Mouse (Mus musculus) forebrain, embryonic 16.5 days (tissue): ENCODE results near the gene Traf7. TPM values are rescaled to one million over a fixed set of nuclear protein-coding genes. Genes with fewer than 3 reads are reported as not detected.
A peak's percentile ranks its signal among the peaks of the same experiment; 100 is the strongest.

Experiments
- ATAC-seq: fragments of 200-750 bp; cut with Nextera tagmentation; 2 replicates; pipeline ENCODE4 v1.8.0; 2017; ENCODE audit warnings: mild to moderate bottlenecking, moderate library complexity
- H3K27ac ChIP-seq: fragments of 300-500 bp; sonication (generic); 2 replicates; pipeline ENCODE4 v1.5.1; 2014; ENCODE audit warnings: low read length, control low read depth
- H3K27me3 ChIP-seq: fragments of 300-500 bp; sonication (generic); replicated peaks from 2 replicates; pipeline ENCODE4 v1.6.1; 2014; ENCODE audit warnings: low read length; ENCODE audit not compliant: control insufficient read depth, insufficient read depth
- H3K36me3 ChIP-seq: fragments of 300-500 bp; sonication (generic); 2 replicates; pipeline ENCODE4 v1.6.1; 2014; ENCODE audit not compliant: control insufficient read depth, insufficient read depth
- H3K4me1 ChIP-seq: fragments of 300-500 bp; sonication (generic); replicated peaks from 2 replicates; pipeline ENCODE4 v1.6.1; 2014; ENCODE audit warnings: low read length; ENCODE audit not compliant: control insufficient read depth, insufficient read depth
- H3K4me2 ChIP-seq: fragments of 300-500 bp; sonication (generic); 2 replicates; pipeline ENCODE4 v1.6.1; 2014; ENCODE audit warnings: mild to moderate bottlenecking, low read length, control low read depth
- H3K4me3 ChIP-seq: fragments of 300-500 bp; sonication (generic); replicated peaks from 2 replicates; pipeline ENCODE4 v1.5.1; 2014; ENCODE audit warnings: mild to moderate bottlenecking, low read length, control low read depth
- H3K9ac ChIP-seq: fragments of 300-500 bp; sonication (generic); replicated peaks from 2 replicates; pipeline ENCODE4 v1.6.1; 2014; ENCODE audit warnings: low read depth, low read length, control low read depth
- H3K9me3 ChIP-seq: fragments of 300-500 bp; sonication (generic); 2 replicates; pipeline ENCODE4 v1.6.1; 2016; ENCODE audit warnings: low read length; ENCODE audit not compliant: control insufficient read depth
- WGBS: fragments of 180-500 bp; shearing (Covaris S2); extraction: QIAGEN DNeasy Blood & Tissue Kit; methylation state at CpG from one replicate; pipeline ENCODE4 v1.1.7; 2014; 5-methylcytosine and 5-hydroxymethylcytosine counted together
- polyA plus RNA-seq: library from polyadenylated mRNA; unstranded; fragments of >200 nt; fragmentation: Nextera tagmentation; extraction: Ambion mirVana; gene quantifications from 2 replicates; pipeline ENCODE4 v1.2.1, GENCODE M21; 2015

Traf7 gene
- polyA plus RNA-seq, 1 experiment from 2014 or later: 121 TPM

GRCm38 (mm10) chr17:24561592-24561991 is 33.9 kb upstream of the Traf7 start:
- no peak for ATAC-seq
- no peaks in the 10 kb centered on the region for H3K9me3 ChIP-seq
- H3K4me2 ChIP-seq: no peak overlapping the region
- H3K4me1 ChIP-seq: peaks cover 14% of the 10 kb centered on the region
- 96% methylated on average over 2 of the region's 2 CpGs for WGBS
- no peaks in the 10 kb centered on the region; the same call in 1 of the 2 replicates for H3K36me3 ChIP-seq
- no peak overlapping the region for H3K4me3 ChIP-seq
- no peak overlapping the region for H3K27ac ChIP-seq
- no peaks in the 10 kb centered on the region for H3K27me3 ChIP-seq
- no peak overlapping the region for H3K9ac ChIP-seq

GRCm38 (mm10) chr17:24560301-24561028 is 32.7 kb upstream of the Traf7 start:
- no peak overlapping the region for H3K9ac ChIP-seq

GRCm38 (mm10) chr17:24559146-24559545 is 31.4 kb upstream of the Traf7 start:
- H3K9ac ChIP-seq: no peak overlapping the region
- 29% methylated on average over 3 of the region's 3 CpGs for WGBS
- peak overlapping the region; percentile 71 for H3K27ac ChIP-seq
- H3K36me3 ChIP-seq: no peaks in the 10 kb centered on the region
- no peaks in the 10 kb centered on the region for H3K9me3 ChIP-seq
- ATAC-seq: peak; percentile 58
- no peak overlapping the region for H3K4me3 ChIP-seq
- no peaks in the 10 kb centered on the region for H3K27me3 ChIP-seq
- peaks cover 14% of the 10 kb centered on the region for H3K4me1 ChIP-seq
- H3K4me2 ChIP-seq: no peak overlapping the region

More at GRCm38 (mm10) chr17:24560301-24561028, 32.7 kb upstream of the Traf7 start:
- Histone ChIP-seq H3K4me1 (peaks cover 14% of the 10 kb centered on the region), H3K4me3 (no peak overlapping the region), H3K4me2 (no peak overlapping the region), H3K27me3 (no peaks in the 10 kb centered on the region), H3K9me3 (no peaks in the 10 kb centered on the region), H3K27ac (no peak overlapping the region), H3K36me3 (no peaks in the 10 kb centered on the region)
- 97% methylated on average over 5 of the region's 5 CpGs for WGBS
- no peak for ATAC-seq

- Histone ChIP-seq H3K27ac (peak overlapping the region; percentile 71), H3K9ac (no peak overlapping the region), H3K4me1 (peaks cover 14% of the 10 kb centered on the region), H3K4me2 (no peak overlapping the region), H3K36me3 (no peaks in the 10 kb centered on the region), H3K9me3 (no peaks in the 10 kb centered on the region), H3K4me3 (no peak overlapping the region), H3K27me3 (no peaks in the 10 kb centered on the region)
- ATAC-seq: peak; percentile 71
- WGBS: 10% methylated on average over 4 of the region's 4 CpGs
These were observed 30.9 kb upstream of the Traf7 start for GRCm38 (mm10) chr17:24558600-24559099.

- Histone ChIP-seq H3K9ac (no peak overlapping the region), H3K27me3 (no peaks in the 10 kb centered on the region), H3K9me3 (no peaks in the 10 kb centered on the region), H3K36me3 (no peaks in the 10 kb centered on the region), H3K27ac (no peak overlapping the region), H3K4me2 (no peak overlapping the region), H3K4me1 (peaks cover 22% of the 10 kb centered on the region), H3K4me3 (no peak overlapping the region)
- 90% methylated on average over 7 of the region's 7 CpGs for WGBS
- no peak for ATAC-seq
These were observed 29.4 kb upstream of the Traf7 start for GRCm38 (mm10) chr17:24557091-24557490.

GRCm38 (mm10) chr17:24551050-24551444 is 23.3 kb upstream of the Traf7 start:
- no peaks in the 10 kb centered on the region for H3K36me3 ChIP-seq
- H3K4me2 ChIP-seq: peak overlapping the region; percentile 91
- ATAC-seq: no peak
- H3K4me1 ChIP-seq: peaks cover 31% of the 10 kb centered on the region
- 47% methylated on average over 3 of the region's 3 CpGs for WGBS
- peak overlapping the region; percentile 93 for H3K9ac ChIP-seq
- no peaks in the 10 kb centered on the region for H3K9me3 ChIP-seq
- peak overlapping the region; percentile 91 for H3K4me3 ChIP-seq
- peaks cover 6% of the 10 kb centered on the region; the same call in 1 of the 2 replicates for H3K27me3 ChIP-seq
- H3K27ac ChIP-seq: peak overlapping the region; percentile 88; the same call in 1 of the 2 replicates

- Histone ChIP-seq H3K36me3 (no peaks in the 10 kb centered on the region), H3K27me3 (peaks cover 6% of the 10 kb centered on the region; the same call in 1 of the 2 replicates), H3K9me3 (no peaks in the 10 kb centered on the region), H3K9ac (peak overlapping the region; percentile 93), H3K4me3 (peak overlapping the region; percentile 91), H3K4me1 (peaks cover 31% of the 10 kb centered on the region), H3K27ac (peak overlapping the region; percentile 88), H3K4me2 (peak overlapping the region; percentile 91)
- peak; percentile 80 for ATAC-seq
- WGBS: under 1% methylated on average over 44 of the region's 44 CpGs
These were observed 22.8 kb upstream of the Traf7 start for GRCm38 (mm10) chr17:24550416-24551049.

- Histone ChIP-seq H3K4me2 (peak within 1 kb of the TSS; percentile 91), H3K4me1 (peaks cover 31% of the 10 kb centered on the region), H3K27ac (peak within 1 kb of the TSS; percentile 88), H3K4me3 (peak within 1 kb of the TSS; percentile 91), H3K36me3 (no peaks in the 10 kb centered on the region), H3K9me3 (no peaks in the 10 kb centered on the region), H3K27me3 (peaks cover 6% of the 10 kb centered on the region; the same call in 1 of the 2 replicates), H3K9ac (peak within 1 kb of the TSS; percentile 93)
- WGBS: under 1% methylated on average over 71 of the region's 72 CpGs
- peak; percentile 94 for ATAC-seq
These were observed 22.1 kb upstream of the Traf7 start, which contains the start of gene Pkd1 for GRCm38 (mm10) chr17:24549618-24550415. Gene Pkd1, plus strand, starts transcription at chr17:24549834.
